Mouse (Mus musculus) gastrocnemius, postnatal 14 days (tissue): ENCODE data around the gene Map9. TPM values are rescaled to one million over a fixed set of nuclear protein-coding genes. Genes with fewer than 3 reads are reported as not detected.
A peak's percentile ranks its signal among the peaks of the same experiment; 100 is the strongest.
"Not testable (repeated sequence)": the region's sequence is repeated elsewhere in the genome, so short reads cannot be mapped to it uniquely, and the experiment has no call there.

Source experiments
- DNase-seq: peaks from one replicate; pipeline ENCODE4 v3.0.0; 2021; ENCODE audit warnings: mixed read lengths
- intact Hi-C: fragments of 180-260 bp; cut with DNase I; formaldehyde crosslinking; loops from one replicate; pipeline ENCODE4 v1.15.1; 2025; ENCODE audit warnings: low total_unique reads
- long read RNA-seq, 2 experiments: library from polyadenylated mRNA; stranded (forward); transcript quantifications; one replicate each; pipeline ENCODE4 v2.0.0; 2021
- total RNA-seq, 2 experiments: library from RNA; stranded (reverse); gene quantifications; 2 replicates each; pipeline ENCODE4 v1.2.3; 2021

Gene Map9
- 1 to 10 TPM; 1.2 to 1.8 TPM for total RNA-seq
- long read RNA-seq, experiment 1: 0 reads
- long read RNA-seq, experiment 2: 0 reads

GRCm38 (mm10) chr3:82357797-82358524 lies at the start of gene Map9:
TSS of gene Map9 (plus strand) at chr3:82358044.
- intact Hi-C loops: no loop called here
- DNase-seq: peak; percentile 95

GRCm38 (mm10) chr3:82315728-82316127 lies 42.1 kb upstream of the Map9 start:
- intact Hi-C loops: no loop called here
- DNase-seq: no peak

- intact Hi-C loops: not testable (repeated sequence)
Measured at GRCm38 (mm10) chr3:82326736-82327135, 31.1 kb upstream of the Map9 start.

GRCm38 (mm10) chr3:82332067-82332466 lies 25.8 kb upstream of the Map9 start:
- intact Hi-C loops: loop anchor here (5.0 kb wide), 1 partner anchor 285 kb away; no protein-coding TSS in a partner anchor

More at GRCm38 (mm10) chr3:82326736-82327135, 31.1 kb upstream of the Map9 start:
- not testable (repeated sequence) for DNase-seq

GRCm38 (mm10) chr3:82332536-82332935 lies 25.3 kb upstream of the Map9 start:
- DNase-seq: no peak
- intact Hi-C loops: loop anchor here (5.0 kb wide), 1 partner anchor 285 kb away; no protein-coding TSS in a partner anchor

More at GRCm38 (mm10) chr3:82332067-82332466, 25.8 kb upstream of the Map9 start:
- DNase-seq: no peak

GRCm38 (mm10) chr3:82333128-82333969 lies 24.5 kb upstream of the Map9 start:
- peak; percentile 44 for DNase-seq
- intact Hi-C loops: loop anchor here (5.0 kb wide), 1 partner anchor 286 kb away; no protein-coding TSS in a partner anchor

- no peak for DNase-seq
- intact Hi-C loops: no loop called here
Measured at GRCm38 (mm10) chr3:82340111-82340510, 17.7 kb upstream of the Map9 start.

GRCm38 (mm10) chr3:82348277-82348860 lies 9.5 kb upstream of the Map9 start:
- no peak for DNase-seq
- intact Hi-C loops: no loop called here

- DNase-seq: no peak
- intact Hi-C loops: no loop called here
Measured at GRCm38 (mm10) chr3:82350321-82350720, 7.5 kb upstream of the Map9 start.

GRCm38 (mm10) chr3:82357340-82357739 lies 504 bp upstream of the Map9 start:
- no peak for DNase-seq
- intact Hi-C loops: no loop called here

GRCm38 (mm10) chr3:82359036-82359435 lies 1.2 kb downstream of the Map9 start:
- intact Hi-C loops: no loop called here
- no peak for DNase-seq

- no peak for DNase-seq
- intact Hi-C loops: no loop called here
Measured at GRCm38 (mm10) chr3:82362452-82362851, 4.6 kb downstream of the Map9 start.

- no peak for DNase-seq
- intact Hi-C loops: no loop called here
Measured at GRCm38 (mm10) chr3:82364505-82364904, 6.7 kb downstream of the Map9 start.

- DNase-seq: no peak
- intact Hi-C loops: loop anchor here (5.0 kb wide), 1 partner anchor 492 kb away; no protein-coding TSS in a partner anchor
Measured at GRCm38 (mm10) chr3:82364988-82365387, 7.1 kb downstream of the Map9 start.

- DNase-seq: no peak
- intact Hi-C loops: loop anchor here (5.0 kb wide), 1 partner anchor 488 kb away; no protein-coding TSS in a partner anchor
Measured at GRCm38 (mm10) chr3:82369063-82369860, 11.4 kb downstream of the Map9 start.

- no peak for DNase-seq
- intact Hi-C loops: no loop called here
Measured at GRCm38 (mm10) chr3:82370439-82371011, 12.7 kb downstream of the Map9 start.

- intact Hi-C loops: no loop called here
- no peak for DNase-seq
Measured at GRCm38 (mm10) chr3:82376965-82377364, 19.1 kb downstream of the Map9 start.

- intact Hi-C loops: no loop called here
- no peak for DNase-seq
Measured at GRCm38 (mm10) chr3:82382325-82382724, 24.5 kb downstream of the Map9 start.

GRCm38 (mm10) chr3:82385091-82385490 lies 27.2 kb downstream of the Map9 start:
- intact Hi-C loops: no loop called here
- no peak for DNase-seq
